Mouse (Mus musculus): ENCODE data around the gene Foxf2. TPM values are rescaled to one million over a fixed set of nuclear protein-coding genes. Genes with fewer than 3 reads are reported as not detected.

Foxf2 gene
- polyA plus RNA-seq, 1 experiment: not detected

- TF ChIP-seq GATA1 (IDR thresholded peaks at IDR 0.05; ENCODE audit: low read length): no peak
Observed at GRCm38 (mm10) chr13:31620937-31621336, 4.7 kb upstream of the Foxf2 start.

DNA sequence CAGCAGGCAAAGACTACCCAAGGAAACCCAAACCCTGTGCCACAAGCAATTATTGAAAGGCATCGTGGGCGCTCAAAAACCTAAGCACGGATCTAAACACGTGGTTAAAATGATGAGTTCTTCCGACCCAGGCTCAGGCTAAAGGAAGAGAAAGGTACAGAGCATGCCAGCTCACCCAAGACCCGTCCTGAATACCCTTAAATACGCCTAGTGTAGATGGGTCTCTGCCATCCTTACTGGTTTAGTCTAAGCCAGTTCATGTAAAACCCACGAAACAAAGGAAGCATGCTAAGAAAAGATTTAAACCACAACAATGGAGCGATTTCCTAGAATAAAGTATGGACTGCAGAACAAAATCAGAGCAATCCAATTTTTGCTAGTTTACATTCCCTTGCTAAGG, 3.9 kb upstream of the Foxf2 start:
- no peak for TF ChIP-seq GATA1 (IDR thresholded peaks at IDR 0.05; ENCODE audit: low read length)

GRCm38 (mm10) chr13:31622371-31622770, 3.2 kb upstream of the Foxf2 start:
- no peak for TF ChIP-seq GATA1 (IDR thresholded peaks at IDR 0.05; ENCODE audit: low read length)

DNA sequence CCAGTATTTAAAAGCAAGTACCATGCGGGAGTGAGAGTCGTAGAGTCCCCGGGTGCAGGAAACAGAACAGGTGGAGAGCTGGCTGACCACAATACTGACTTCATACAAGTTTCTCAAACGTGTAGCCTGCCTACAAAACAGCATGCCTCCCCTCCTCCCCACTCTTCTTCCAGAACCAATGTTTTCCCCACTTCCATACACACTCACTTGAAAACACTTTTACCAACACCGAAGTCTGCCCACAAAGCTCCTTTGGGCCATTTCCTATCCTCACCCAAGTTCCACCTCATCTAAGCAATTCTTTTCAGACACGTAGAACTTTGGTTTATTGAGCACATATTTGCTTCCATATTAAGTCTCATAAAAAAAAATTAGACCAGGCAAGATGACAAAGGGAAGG, 2.3 kb upstream of the Foxf2 start:
- TF ChIP-seq GATA1 (IDR thresholded peaks at IDR 0.05; ENCODE audit: low read length): no peak

DNA sequence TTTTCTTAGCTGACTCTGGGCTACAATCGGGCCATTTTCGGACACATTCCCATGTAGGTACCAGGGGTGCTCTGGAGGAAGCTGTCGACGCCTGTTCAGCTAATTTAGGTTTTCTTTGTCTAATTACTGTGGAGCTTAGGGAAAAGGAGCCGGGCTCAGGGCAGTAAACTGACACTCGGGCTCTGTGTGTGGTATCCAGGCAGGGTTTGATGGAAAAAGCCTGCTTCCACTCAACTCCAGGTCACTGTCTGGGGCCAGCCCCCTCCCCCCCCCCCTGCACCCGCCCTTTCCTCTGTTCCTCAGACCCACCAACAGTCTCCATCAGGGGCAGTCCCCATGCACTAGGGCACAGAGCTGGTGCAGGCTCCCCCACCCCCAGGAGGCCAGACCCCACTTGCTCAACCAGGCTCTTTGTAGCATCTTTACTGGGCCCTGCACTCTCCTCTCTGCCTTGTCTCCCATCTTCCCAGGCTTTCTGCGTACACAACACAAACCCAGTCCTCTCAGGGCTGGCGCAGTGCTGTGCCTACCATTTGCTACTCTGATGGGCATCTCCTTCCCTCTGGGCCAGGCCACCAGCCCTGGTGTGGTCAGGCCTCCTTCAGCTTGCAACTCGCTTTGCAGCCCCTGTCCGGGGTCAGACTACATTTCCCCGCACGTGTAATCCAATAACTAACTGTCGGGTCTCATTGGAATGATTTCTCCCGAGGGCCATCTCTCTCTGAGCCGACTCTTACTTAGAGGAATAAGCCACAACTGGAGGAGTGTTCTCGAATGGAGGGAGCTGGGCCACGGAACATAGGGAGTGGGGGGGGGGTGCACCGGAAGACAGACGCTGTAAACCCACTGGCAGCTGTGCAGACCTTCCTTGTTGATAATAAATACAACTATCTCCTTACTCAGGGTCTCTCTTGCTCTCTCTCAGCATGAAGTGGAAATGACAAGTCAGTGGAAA, 1.4 kb upstream of the Foxf2 start:
- no peak for TF ChIP-seq GATA1 (IDR thresholded peaks at IDR 0.05; ENCODE audit: low read length)

- TF ChIP-seq GATA1 (IDR thresholded peaks at IDR 0.05; ENCODE audit: low read length): no peak
Observed at GRCm38 (mm10) chr13:31624966-31625332, 667 bp upstream of the Foxf2 start.

- no peak for TF ChIP-seq GATA1 (IDR thresholded peaks at IDR 0.05; ENCODE audit: low read length)
Observed at GRCm38 (mm10) chr13:31626183-31626801, 676 bp downstream of the Foxf2 start.

- TF ChIP-seq GATA1 (IDR thresholded peaks at IDR 0.05; ENCODE audit: low read length): no peak
Observed at GRCm38 (mm10) chr13:31626991-31627625, 1.5 kb downstream of the Foxf2 start.

GRCm38 (mm10) chr13:31627864-31628690, 2.5 kb downstream of the Foxf2 start:
- TF ChIP-seq GATA1 (IDR thresholded peaks at IDR 0.05; ENCODE audit: low read length): no peak

GRCm38 (mm10) chr13:31628691-31629180, 3.1 kb downstream of the Foxf2 start:
- TF ChIP-seq GATA1 (IDR thresholded peaks at IDR 0.05; ENCODE audit: low read length): no peak

DNA sequence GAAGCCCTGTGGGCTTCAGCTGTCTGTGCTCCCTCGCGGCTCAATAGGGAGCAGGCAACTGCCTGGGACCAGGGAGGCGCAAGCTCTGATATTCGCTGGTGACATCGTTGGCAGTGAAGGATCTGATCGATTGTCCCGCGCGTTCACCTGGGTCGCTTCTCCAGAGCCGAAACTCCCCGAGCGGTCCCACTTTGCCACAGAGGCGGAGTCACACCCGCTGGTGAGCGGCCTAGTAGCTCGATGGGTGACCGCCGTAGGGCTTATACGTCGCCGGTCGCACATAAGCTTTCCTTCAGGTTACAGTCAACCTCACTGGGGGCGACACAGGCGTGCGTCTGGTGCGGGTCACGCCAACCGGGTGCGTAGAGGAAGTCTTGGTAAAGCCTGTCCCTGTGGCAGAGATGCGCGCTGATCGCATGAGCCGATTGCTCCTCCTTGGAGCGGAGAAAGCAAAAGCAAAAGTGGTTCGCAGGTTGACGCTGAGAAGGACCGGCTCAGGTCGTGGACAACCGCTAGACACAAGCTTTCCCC, 3.8 kb downstream of the Foxf2 start:
- no peak for TF ChIP-seq GATA1 (IDR thresholded peaks at IDR 0.05; ENCODE audit: low read length)

- no peak for TF ChIP-seq GATA1 (IDR thresholded peaks at IDR 0.05; ENCODE audit: low read length)
Observed at GRCm38 (mm10) chr13:31630051-31630450, 4.4 kb downstream of the Foxf2 start.

DNA sequence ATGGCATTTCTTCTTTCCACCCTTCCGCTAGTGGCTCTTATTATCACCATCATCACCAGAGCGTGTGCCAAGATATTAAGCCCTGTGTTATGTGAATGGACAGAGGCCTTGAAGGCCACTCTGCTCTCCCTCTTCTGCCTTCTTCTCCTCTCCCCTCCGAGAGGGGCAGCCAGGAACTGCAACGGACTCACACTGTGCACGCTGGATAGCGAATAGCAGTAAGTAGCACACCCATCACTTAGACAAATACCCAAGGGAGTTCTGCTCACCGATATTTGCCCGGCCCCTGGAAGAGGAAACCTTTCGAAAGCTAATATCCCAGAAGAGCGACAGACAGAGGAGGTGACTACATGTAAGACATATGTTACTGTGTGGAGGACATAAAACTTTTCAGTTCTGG, 4.9 kb downstream of the Foxf2 start:
- TF ChIP-seq GATA1 (IDR thresholded peaks at IDR 0.05; ENCODE audit: low read length): no peak

GRCm38 (mm10) chr13:31631291-31631690, 5.7 kb downstream of the Foxf2 start:
- no peak for TF ChIP-seq GATA1 (IDR thresholded peaks at IDR 0.05; ENCODE audit: low read length)

DNA sequence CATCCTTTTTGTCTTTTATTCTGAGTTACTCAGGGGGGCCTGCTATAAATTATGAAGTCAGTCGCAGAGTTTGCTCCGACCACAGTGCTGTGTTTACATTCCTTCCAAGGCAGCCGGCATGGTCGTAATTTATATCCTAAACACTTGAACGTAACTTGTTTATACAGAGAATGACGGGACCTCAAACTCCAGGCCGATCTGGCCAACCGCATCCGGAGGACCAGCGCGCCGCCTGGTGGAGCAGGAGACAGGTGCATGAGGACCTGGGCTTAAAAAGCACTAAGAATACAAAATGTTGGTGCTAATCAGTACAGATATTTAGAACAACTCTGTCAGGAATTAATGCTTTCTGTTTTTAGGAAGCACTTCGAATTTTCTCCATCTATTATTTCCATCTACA, 6.8 kb downstream of the Foxf2 start:
- no peak for TF ChIP-seq GATA1 (IDR thresholded peaks at IDR 0.05; ENCODE audit: low read length)

Measured in G1E-ER4 (cell line).